Mouse (Mus musculus) brain, embryonic 14.5 days (tissue): ENCODE data around the gene Cnpy3.
"Not testable (repeated sequence)": the region's sequence is repeated elsewhere in the genome, so short reads cannot be mapped to it uniquely, and the experiment has no call there.

Experiments used
- CTCF ChIP-seq: fragments of 200-500 bp; IDR thresholded peaks from 2 replicates; pipeline ENCODE4 v1.5.1; 2012; ENCODE audit warnings: inconsistent platforms, mild to moderate bottlenecking, moderate library complexity, borderline replicate concordance; ENCODE audit not compliant: insufficient read depth, insufficient read length; ENCODE audit errors: extremely low read depth
- POLR2A ChIP-seq: fragments of 200-500 bp; IDR thresholded peaks from 2 replicates; pipeline ENCODE4 v1.6.1; 2012; ENCODE audit warnings: mild to moderate bottlenecking, inconsistent platforms, borderline replicate concordance; ENCODE audit not compliant: poor library complexity, insufficient read depth, insufficient read length, severe bottlenecking; ENCODE audit errors: extremely low read depth

DNA sequence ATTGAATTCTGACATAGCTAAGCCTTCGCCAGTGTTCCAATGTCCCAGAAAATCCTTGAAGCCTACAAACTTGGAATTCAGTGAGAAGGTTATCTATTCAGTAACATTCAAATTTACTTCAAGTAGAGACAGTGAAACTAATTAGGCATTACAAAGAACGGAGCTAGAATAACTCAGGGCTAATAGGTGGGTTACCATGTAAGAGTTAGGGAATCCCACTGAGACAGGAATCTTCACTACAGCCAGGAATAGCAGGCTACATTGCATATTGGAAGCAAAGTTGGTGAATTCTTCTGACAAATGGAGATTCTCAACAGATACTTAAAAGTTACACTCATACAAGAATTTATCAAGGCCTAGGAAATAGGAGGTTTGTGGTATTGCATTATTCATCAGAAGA lies 36.0 kb upstream of the Cnpy3 start:
- TF ChIP-seq CTCF, POLR2A: not testable (repeated sequence)
